Mouse (Mus musculus) c-Kit-negative CD71-positive TER-119-positive erythroid progenitor cells, embryonic 14.5 days (primary cell): ENCODE data around the gene Gm11983.
"Not testable (repeated sequence)": the region's sequence is repeated elsewhere in the genome, so short reads cannot be mapped to it uniquely, and the experiment has no call there.

Experiments used
- DNase-seq: peaks from one replicate; pipeline ENCODE4 v3.0.0-alpha.2; 2013; ENCODE audit warnings: low read depth, low spot score

Gene Gm11983

GRCm38 (mm10) chr11:6837554-6837953, at the start of gene Gm11983:
Gene Gm11983, minus strand, starts transcription at chr11:6837654.
- no peak for DNase-seq

DNA sequence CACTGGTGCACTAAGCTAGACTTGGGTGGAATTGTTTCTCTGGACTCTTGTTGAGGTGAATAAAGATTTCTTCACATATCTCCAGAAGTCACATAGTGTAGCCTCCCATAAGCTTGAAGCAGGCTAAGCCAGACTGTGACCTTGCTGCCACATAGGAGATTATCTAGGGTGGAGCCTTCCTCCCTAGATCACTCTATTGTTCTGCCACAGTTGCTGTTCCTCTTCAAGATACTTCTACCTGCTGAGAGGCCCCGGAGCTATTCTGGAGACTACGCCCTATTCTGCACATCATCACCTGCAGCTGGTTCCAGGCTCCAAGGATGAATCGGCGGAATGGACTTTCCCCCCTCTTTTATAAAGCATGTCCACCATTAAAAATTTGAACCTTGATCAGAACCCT, 45.6 kb upstream of the Gm11983 start:
- not testable (repeated sequence) for DNase-seq

DNA sequence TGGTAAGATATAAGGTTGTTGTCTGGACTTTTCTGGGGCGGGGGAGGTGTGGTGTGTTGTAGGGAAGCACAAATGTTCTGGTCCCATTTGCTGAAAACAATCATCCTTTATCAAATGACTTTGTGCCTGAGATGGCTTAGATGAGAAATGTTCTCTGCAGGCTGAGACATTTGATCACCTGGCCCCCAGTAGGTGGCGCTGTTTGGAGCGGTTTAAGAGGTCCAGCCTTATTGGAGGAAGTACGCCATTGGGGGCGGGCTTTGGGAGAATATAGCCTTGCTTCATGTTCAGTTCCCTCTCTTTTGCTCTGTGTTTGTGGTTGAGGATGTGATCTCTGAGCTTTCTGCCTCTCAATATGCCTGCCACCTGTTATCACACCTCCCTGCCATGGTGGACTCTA, 44.2 kb upstream of the Gm11983 start:
- DNase-seq: no peak

DNA sequence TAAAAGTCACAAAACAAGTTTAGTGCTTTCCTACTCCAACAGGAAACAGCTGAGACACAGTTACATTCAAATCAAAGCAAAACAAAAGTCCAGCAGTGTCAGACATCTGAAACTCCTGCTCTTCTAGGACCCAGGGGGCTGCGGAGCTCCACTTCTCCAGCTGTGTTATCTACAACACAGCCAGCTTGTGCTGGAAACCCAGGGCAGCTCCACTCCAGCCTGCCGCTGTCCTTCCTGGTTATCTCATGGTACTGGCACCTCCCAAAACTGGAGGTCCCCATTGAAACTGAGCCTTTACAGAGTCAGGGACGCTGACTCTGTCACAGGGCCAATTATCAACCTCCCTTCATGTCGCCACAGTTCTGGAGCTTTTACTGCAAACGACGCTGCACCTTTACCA, 40.3 kb upstream of the Gm11983 start:
- no peak for DNase-seq

- DNase-seq: no peak
Measured at GRCm38 (mm10) chr11:6870947-6871346, 33.5 kb upstream of the Gm11983 start.

- DNase-seq: no peak
Measured at GRCm38 (mm10) chr11:6865536-6865935, 28.1 kb upstream of the Gm11983 start.

DNA sequence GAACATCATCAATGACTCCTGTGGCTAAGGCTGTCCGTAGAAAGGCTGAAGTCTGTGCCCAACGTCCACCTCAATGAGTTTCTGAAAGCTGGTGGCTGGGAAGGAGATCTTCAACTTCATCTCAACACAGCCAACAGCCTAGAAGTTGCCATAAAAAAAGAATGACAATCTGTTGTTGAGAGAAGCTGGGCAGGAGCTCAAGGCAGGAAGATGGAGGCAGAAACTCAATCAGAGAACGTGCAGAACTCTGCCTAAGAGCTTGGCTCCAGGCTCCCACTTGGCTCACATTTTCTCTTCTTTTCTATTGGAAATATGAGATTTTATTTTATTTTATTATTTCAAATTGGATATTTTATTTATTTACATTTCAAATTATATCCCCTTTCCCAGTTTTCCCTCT, 24.7 kb upstream of the Gm11983 start:
- no peak for DNase-seq

GRCm38 (mm10) chr11:6859898-6860858, 22.7 kb upstream of the Gm11983 start:
- no peak for DNase-seq

DNA sequence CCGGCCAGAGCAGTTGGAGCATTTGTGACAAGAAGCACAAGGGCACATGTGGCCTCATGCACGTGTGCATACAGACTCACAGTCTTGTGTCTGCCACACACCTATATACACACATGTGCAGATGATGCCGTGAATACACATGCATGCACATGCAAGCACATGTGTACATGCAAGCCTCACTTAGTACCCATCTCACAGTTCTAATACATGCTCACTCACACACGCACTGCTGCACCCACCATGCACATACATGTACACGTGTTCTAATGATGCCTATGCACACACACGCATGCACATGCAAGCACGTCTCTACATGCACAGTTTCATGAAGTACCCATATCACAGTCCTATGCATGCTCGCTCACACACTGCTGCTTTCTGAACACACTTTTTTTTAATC, 21.6 kb upstream of the Gm11983 start:
- DNase-seq: no peak

DNA sequence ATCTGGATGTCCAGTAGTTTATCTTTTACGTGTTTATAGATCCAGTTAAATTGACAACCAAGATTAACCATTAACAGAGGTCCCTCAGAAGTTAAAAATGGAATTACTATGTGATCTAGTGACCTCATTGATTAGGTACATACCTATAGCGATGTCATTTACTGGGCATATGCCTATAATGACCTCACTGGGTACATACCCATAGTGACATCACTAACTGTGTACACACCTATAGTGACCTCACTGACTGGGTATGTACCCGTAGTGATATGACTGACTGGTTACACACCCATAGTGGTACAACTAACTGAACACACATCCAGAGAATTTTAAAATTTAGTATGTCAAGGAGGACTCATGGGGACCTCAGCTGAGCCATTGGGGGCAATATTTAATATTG, 18.5 kb upstream of the Gm11983 start:
- no peak for DNase-seq

DNA sequence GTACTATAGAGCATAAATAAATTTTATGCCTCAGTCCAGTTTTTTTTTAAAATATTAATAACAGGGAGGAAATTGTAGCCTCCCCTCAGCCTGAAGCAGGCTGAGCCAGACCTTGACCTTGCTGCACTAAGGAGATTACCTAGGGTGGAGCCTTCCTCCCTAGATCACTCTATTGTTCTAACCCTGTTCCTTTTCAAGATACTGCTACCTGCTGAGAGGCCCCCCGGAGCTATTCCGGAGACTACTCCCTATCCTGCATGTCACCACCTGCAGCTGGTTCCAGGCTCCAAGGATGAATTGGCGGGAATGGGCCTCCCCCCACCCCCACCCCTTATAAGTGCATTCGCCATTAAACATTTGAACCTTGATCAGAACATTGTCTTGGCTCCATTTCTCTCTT, 15.9 kb upstream of the Gm11983 start:
- DNase-seq: not testable (repeated sequence)

GRCm38 (mm10) chr11:6843831-6844230, 6.4 kb upstream of the Gm11983 start:
- no peak for DNase-seq

DNA sequence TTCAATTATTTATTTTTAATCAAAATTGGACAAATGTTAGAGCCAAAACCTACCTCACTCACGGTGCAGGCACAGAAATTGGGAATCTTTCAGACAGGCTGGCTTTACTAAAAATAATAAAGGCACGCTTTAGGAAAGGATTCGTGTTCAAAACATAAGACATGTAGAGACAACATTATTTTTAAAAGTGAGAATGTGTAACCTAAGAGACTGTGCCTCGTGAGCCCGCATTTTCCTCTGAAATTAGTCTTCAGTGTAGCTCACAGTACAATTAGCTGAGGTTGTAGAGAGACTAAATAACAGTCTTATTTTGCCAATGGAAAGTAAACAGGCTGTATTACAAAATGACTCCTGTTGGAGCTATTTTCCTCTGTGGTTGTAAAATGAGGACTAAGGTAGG, 4.7 kb upstream of the Gm11983 start:
- DNase-seq: no peak

GRCm38 (mm10) chr11:6840775-6841174, 3.3 kb upstream of the Gm11983 start:
- DNase-seq: no peak

- no peak for DNase-seq
Measured at GRCm38 (mm10) chr11:6834636-6835035, 2.8 kb downstream of the Gm11983 start.

GRCm38 (mm10) chr11:6833731-6834130, 3.7 kb downstream of the Gm11983 start:
- no peak for DNase-seq

DNA sequence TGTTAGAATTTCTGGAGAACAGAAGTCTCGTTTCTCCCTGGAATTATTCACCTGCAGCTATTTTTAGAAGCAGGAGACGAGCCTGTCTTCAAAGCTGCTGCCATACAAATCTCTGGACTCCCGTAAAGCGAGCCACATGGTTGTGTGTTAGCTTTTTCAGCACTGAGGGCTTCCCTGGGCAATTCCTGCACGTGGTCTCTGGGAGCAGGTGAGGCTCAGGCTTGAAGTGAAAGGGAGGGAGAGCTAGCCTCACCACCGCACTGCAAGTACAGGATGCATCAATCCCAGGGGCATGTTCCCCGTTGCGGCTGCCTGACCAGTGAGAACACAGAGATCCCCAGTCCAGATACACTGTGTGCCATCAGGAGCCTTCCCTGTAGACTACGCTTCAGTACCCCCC, 5.5 kb downstream of the Gm11983 start:
- no peak for DNase-seq

GRCm38 (mm10) chr11:6828196-6828595, 9.3 kb downstream of the Gm11983 start:
- no peak for DNase-seq

DNA sequence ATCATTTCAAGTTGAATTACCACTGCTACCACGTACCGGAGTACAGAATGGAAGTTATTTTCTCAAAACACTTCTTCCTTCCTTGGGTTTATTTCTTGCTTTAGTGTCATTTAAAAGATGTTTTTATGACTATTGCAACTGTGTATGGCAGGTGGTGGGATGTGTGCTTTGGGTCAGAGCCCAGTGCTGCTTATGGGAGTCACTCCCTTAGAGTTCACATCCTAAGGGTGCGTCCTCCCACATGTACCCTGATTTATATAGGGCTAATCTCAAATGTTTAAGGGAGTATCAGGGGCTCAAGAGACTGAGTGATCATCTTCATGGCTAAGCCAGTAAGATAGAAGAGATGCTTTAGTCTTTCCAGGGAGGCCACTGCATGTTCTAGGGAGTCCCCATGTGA, 11.3 kb downstream of the Gm11983 start:
- no peak for DNase-seq

DNA sequence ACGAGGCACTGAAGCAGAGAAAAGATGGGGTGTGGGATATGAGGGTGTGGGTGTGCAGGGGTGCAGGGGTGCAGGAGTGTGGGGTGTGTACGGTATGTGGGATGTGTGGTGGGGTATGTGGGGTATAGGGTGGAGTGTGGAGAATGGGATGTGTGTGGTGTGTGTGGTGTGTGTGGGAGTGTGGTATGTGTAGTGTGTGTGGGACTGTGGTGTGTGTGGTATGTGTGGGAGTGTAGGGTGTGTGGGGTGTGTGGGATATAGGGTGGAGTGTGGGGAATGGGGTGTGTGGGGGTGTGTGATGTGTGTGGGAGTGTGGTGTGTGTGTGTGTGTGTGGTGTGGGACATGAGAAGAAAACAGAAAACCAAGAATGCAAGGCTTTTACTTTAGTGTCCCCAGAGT, 14.3 kb downstream of the Gm11983 start:
- DNase-seq: no peak

DNA sequence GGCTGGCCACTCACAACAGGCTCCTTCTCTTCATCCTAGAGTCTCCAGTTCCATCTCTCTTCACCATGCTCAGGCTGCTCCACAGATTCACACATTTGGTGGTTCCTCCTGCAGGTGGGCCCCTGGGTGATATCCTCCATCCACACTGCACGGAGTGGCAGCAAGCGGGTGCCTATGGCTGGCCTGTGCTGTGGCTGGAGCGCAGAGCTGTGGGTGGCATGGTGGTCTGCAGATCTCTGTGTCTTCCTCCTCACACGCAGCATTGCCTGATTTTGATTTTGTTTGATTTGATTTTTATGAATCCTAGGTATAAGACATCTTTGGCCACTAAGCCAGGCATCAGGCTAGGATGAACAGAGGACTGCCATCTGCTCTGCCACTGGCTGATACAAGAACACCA, 23.0 kb downstream of the Gm11983 start:
- DNase-seq: no peak

DNA sequence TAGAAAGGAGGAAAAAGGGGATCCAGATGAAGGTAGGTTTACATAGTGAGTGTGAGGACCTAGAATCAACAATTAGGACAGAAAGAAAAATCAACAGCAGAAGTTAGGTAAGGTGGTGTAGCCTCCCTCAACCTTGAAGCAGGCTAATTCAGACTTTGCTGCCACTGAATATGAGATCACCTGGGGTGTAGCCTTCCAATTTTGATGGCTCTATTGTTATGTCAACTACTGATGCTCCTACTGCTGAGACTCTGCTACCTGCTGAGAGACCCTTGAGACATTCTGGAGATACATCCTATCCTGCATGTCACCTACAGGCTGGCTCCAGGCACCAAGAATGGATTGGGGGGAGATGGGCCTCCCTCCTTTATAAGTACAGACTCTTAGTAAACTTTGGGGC, 34.6 kb downstream of the Gm11983 start:
- DNase-seq: not testable (repeated sequence)

- no peak for DNase-seq
Measured at GRCm38 (mm10) chr11:6790690-6791089, 46.8 kb downstream of the Gm11983 start.
